Mouse (Mus musculus) embryonic stem cell, embryonic (primary cell): ENCODE data around the gene Scd3.

ENCODE experiments used
- CTCF ChIA-PET, 4 experiments: fragments of 300-600 bp in 2 of 4; fragments of 350-600 bp in 2 of 4; sonication (Branson Sonifier 250); formaldehyde crosslinking; loops; one replicate each; lab custom pipeline; 2022; ENCODE audit warnings: inconsistent platforms in 2 of 4; lab: Charles Lee
- POLR2A ChIA-PET, 4 experiments: fragments of 300-600 bp in 2 of 4; fragments of 350-600 bp in 2 of 4; sonication (Branson Sonifier 250); formaldehyde crosslinking; loops; one replicate each; lab custom pipeline; 2022; ENCODE audit warnings: antibody characterized with exemption in 4 of 4, inconsistent platforms in 1 of 4; lab: Charles Lee

The Scd3 gene

GRCm38 (mm10) chr19:44203015-44203564 lies at the start of gene Scd3:
Gene Scd3, plus strand, starts transcription at chr19:44203269.
- ChIA-PET POLR2A (interaction anchor here in 1 of 4 experiments (1.2 kb wide), 1 partner anchor 12 kb away, joined by 3 read pairs; no protein-coding TSS in a partner anchor), CTCF (no interaction called here)

GRCm38 (mm10) chr19:44153781-44154180 lies 49.3 kb upstream of the Scd3 start:
- ChIA-PET POLR2A (interaction anchor here in 2 of 4 experiments (0.7 to 1.2 kb wide), 3 partner anchors 7 to 112 kb away, joined by 3 to 4 read pairs (median 3); partner anchors contain the start of genes Bloc1s2 (in 2 of the 2) and Cwf19l1 (in 1 of the 2)), CTCF (interaction anchor here in 2 of 4 experiments (0.6 kb wide), 2 partner anchors 95 to 319 kb away, joined by 4 to 5 read pairs; no protein-coding TSS in a partner anchor)

- ChIA-PET POLR2A (interaction anchor here in 1 of 4 experiments (0.7 to 1.5 kb wide), 2 partner anchors 11 to 155 kb away, joined by 3 to 7 read pairs; partner anchors contain the start of gene Bloc1s2), CTCF (interaction anchor here in 1 of 4 experiments (0.6 kb wide), 1 partner anchor 47 kb away, joined by 3 read pairs; no protein-coding TSS in a partner anchor)
Measured at GRCm38 (mm10) chr19:44157005-44157404, 46.1 kb upstream of the Scd3 start.

GRCm38 (mm10) chr19:44159386-44159785 lies 43.7 kb upstream of the Scd3 start:
- ChIA-PET CTCF (interaction anchor here in 1 of 4 experiments (0.5 kb wide), 1 partner anchor 16 kb away, joined by 3 read pairs; no protein-coding TSS in a partner anchor), POLR2A (interaction anchor here in 1 of 4 experiments (0.6 kb wide), 1 partner anchor 832 kb away, joined by 3 read pairs; no protein-coding TSS in a partner anchor)

GRCm38 (mm10) chr19:44161515-44161914 lies 41.6 kb upstream of the Scd3 start:
- ChIA-PET CTCF (interaction anchor here (0.5 to 2.9 kb wide), 44 partner anchors 9 to 734 kb away, joined by 3 to 26 read pairs (median 4); partner anchors contain the start of genes Bloc1s2 (in 3 of the 4), Pkd2l1 (in 1 of the 4), Scd1 (in 1 of the 4) and Scd2 (in 1 of the 4)), POLR2A (interaction anchor here in 3 of 4 experiments (0.6 to 1.7 kb wide), 7 partner anchors 8 to 150 kb away, joined by 3 to 6 read pairs (median 3); no protein-coding TSS in a partner anchor)

GRCm38 (mm10) chr19:44174835-44175234 lies 28.2 kb upstream of the Scd3 start:
- POLR2A ChIA-PET: interaction anchor here in 2 of 4 experiments (0.5 to 1.1 kb wide), 3 partner anchors 13 to 388 kb away, joined by 3 read pairs; partner anchors contain the start of gene Hif1an (in 1 of the 2)
- CTCF ChIA-PET: interaction anchor here in 2 of 4 experiments (0.6 to 1.1 kb wide), 3 partner anchors 13 to 214 kb away, joined by 3 to 5 read pairs (median 4); no protein-coding TSS in a partner anchor

GRCm38 (mm10) chr19:44176741-44177140 lies 26.3 kb upstream of the Scd3 start:
- POLR2A ChIA-PET: interaction anchor here in 1 of 4 experiments (0.6 kb wide), 1 partner anchor 210 kb away, joined by 3 read pairs; no protein-coding TSS in a partner anchor
- CTCF ChIA-PET: interaction anchor here in 1 of 4 experiments (0.7 kb wide), 1 partner anchor 14 kb away, joined by 4 read pairs; no protein-coding TSS in a partner anchor

GRCm38 (mm10) chr19:44180502-44180901 lies 22.6 kb upstream of the Scd3 start:
- ChIA-PET CTCF (interaction anchor here in 3 of 4 experiments (0.6 to 1.4 kb wide), 6 partner anchors 9 to 653 kb away, joined by 3 to 6 read pairs (median 4); no protein-coding TSS in a partner anchor), POLR2A (interaction anchor here in 2 of 4 experiments (0.6 to 0.7 kb wide), 2 partner anchors 168 to 492 kb away, joined by 3 read pairs; no protein-coding TSS in a partner anchor)

GRCm38 (mm10) chr19:44183968-44184367 lies 19.1 kb upstream of the Scd3 start:
- CTCF ChIA-PET: no interaction called here

GRCm38 (mm10) chr19:44189056-44189455 lies 14.0 kb upstream of the Scd3 start:
- ChIA-PET POLR2A (interaction anchor here in 1 of 4 experiments (1.7 kb wide), 1 partner anchor 10 kb away, joined by 4 read pairs; no protein-coding TSS in a partner anchor), CTCF (no interaction called here)

More at GRCm38 (mm10) chr19:44183968-44184367, 19.1 kb upstream of the Scd3 start:
- POLR2A ChIA-PET: no interaction called here

- CTCF ChIA-PET: interaction anchor here in 3 of 4 experiments (0.5 to 1.6 kb wide), 4 partner anchors 9 to 254 kb away, joined by 3 to 4 read pairs (median 4); no protein-coding TSS in a partner anchor
- POLR2A ChIA-PET: interaction anchor here in 3 of 4 experiments (0.5 to 1.1 kb wide), 6 partner anchors 8 to 262 kb away, joined by 3 to 4 read pairs (median 3); no protein-coding TSS in a partner anchor
Measured at GRCm38 (mm10) chr19:44192342-44192741, 10.7 kb upstream of the Scd3 start, which contains the start of gene Pkd2l1. Gene Pkd2l1, minus strand, starts transcription at chr19:44192442.

GRCm38 (mm10) chr19:44193906-44194305 lies 9.2 kb upstream of the Scd3 start:
- ChIA-PET POLR2A (interaction anchor here in 2 of 4 experiments (1.0 to 1.5 kb wide), 5 partner anchors 12 to 187 kb away, joined by 3 to 5 read pairs (median 4); partner anchors contain the start of gene Scd2 (in 1 of the 2)), CTCF (interaction anchor here (0.6 to 3.3 kb wide), 21 partner anchors 17 to 1833 kb away, joined by 3 to 15 read pairs (median 4); partner anchors contain the start of gene Scd4 (in 1 of the 4))

- ChIA-PET CTCF (interaction anchor here in 3 of 4 experiments (0.6 to 3.3 kb wide), 29 partner anchors 9 to 324 kb away, joined by 3 to 15 read pairs (median 3); no protein-coding TSS in a partner anchor), POLR2A (interaction anchor here in 3 of 4 experiments (0.6 to 1.5 kb wide), 9 partner anchors 40 to 191 kb away, joined by 3 to 5 read pairs (median 3); no protein-coding TSS in a partner anchor)
Measured at GRCm38 (mm10) chr19:44195138-44195537, 7.9 kb upstream of the Scd3 start.

- POLR2A ChIA-PET: interaction anchor here in 2 of 4 experiments (0.6 to 1.1 kb wide), 5 partner anchors 10 to 286 kb away, joined by 3 to 8 read pairs (median 3); no protein-coding TSS in a partner anchor
- CTCF ChIA-PET: interaction anchor here in 3 of 4 experiments (0.5 to 1.5 kb wide), 6 partner anchors 8 to 166 kb away, joined by 3 to 6 read pairs (median 3); no protein-coding TSS in a partner anchor
Measured at GRCm38 (mm10) chr19:44197053-44197852, 5.8 kb upstream of the Scd3 start.

GRCm38 (mm10) chr19:44198494-44198893 lies 4.6 kb upstream of the Scd3 start:
- ChIA-PET CTCF (interaction anchor here (0.7 to 2.4 kb wide), 17 partner anchors 8 to 374 kb away, joined by 3 to 17 read pairs (median 3); partner anchors contain the start of genes Scd2 (in 2 of the 4) and Bloc1s2 (in 1 of the 4)), POLR2A (interaction anchor here in 3 of 4 experiments (0.7 to 3.3 kb wide), 12 partner anchors 9 to 281 kb away, joined by 3 to 11 read pairs (median 4); no protein-coding TSS in a partner anchor)

GRCm38 (mm10) chr19:44198964-44199363 lies 4.1 kb upstream of the Scd3 start:
- CTCF ChIA-PET: interaction anchor here (0.5 to 2.4 kb wide), 37 partner anchors 8 to 446 kb away, joined by 3 to 17 read pairs (median 3); partner anchors contain the start of genes Scd2 (in 2 of the 4), Bloc1s2 (in 1 of the 4), Cox15 (in 1 of the 4) and Cutc (in 1 of the 4)
- POLR2A ChIA-PET: interaction anchor here (0.5 to 3.3 kb wide), 12 partner anchors 9 to 281 kb away, joined by 3 to 11 read pairs (median 4); partner anchors contain the start of gene Scd1 (in 1 of the 4)
